Mouse (Mus musculus) erythroblast, embryonic 14.5 days (primary cell): Measurements from ENCODE around the gene 4931428F04Rik. TPM values are rescaled to one million over a fixed set of nuclear protein-coding genes. Genes with fewer than 3 reads are reported as not detected.

Experiments used
- H3K27me3 ChIP-seq: 2 replicates; pipeline ENCODE4 v1.6.1; 2012; ENCODE audit warnings: inconsistent platforms; ENCODE audit not compliant: control insufficient read depth
- H3K36me3 ChIP-seq: 2 replicates; pipeline ENCODE4 v1.6.1; 2012; ENCODE audit warnings: mild to moderate bottlenecking, inconsistent platforms; ENCODE audit not compliant: control insufficient read depth
- H3K4me1 ChIP-seq: 2 replicates; pipeline ENCODE4 v1.6.1; 2012; ENCODE audit warnings: inconsistent platforms; ENCODE audit not compliant: control insufficient read depth
- H3K4me3 ChIP-seq: replicated peaks from 2 replicates; pipeline ENCODE3; 2012; ENCODE audit warnings: moderate library complexity, mild to moderate bottlenecking, inconsistent platforms
- H3K9me3 ChIP-seq: 2 replicates; pipeline ENCODE4 v1.6.1; 2012; ENCODE audit warnings: low read length, inconsistent platforms, mixed read lengths; ENCODE audit not compliant: control insufficient read depth
- GATA1 ChIP-seq: IDR thresholded peaks from 2 replicates; pipeline ENCODE4 v1.6.1; 2012; ENCODE audit warnings: low read length, inconsistent platforms, mixed read lengths
- TAL1 ChIP-seq: IDR thresholded peaks from 3 replicates; pipeline ENCODE4 v1.6.1; 2012; ENCODE audit warnings: low read length, inconsistent platforms, mixed read lengths
- polyA plus RNA-seq: library from polyadenylated mRNA; stranded (reverse); fragments of >175 nt; gene quantifications from 2 replicates; pipeline ENCODE4 v1.2.3, GENCODE M21; 2012

Gene 4931428F04Rik
- polyA plus RNA-seq, 1 experiment: 0.09 TPM

GRCm38 (mm10) chr8:105310118-105310517 is 20.5 kb upstream of the 4931428F04Rik start:
- peaks cover 75% of the 10 kb centered on the region for H3K4me1 ChIP-seq
- peaks cover 100% of the 10 kb centered on the region for H3K36me3 ChIP-seq
- H3K4me3 ChIP-seq: no peak overlapping the region
- H3K9me3 ChIP-seq: peaks cover 3% of the 10 kb centered on the region
- no peaks in the 10 kb centered on the region for H3K27me3 ChIP-seq
- TF ChIP-seq TAL1: no peak
- no peak for TF ChIP-seq GATA1

- TF ChIP-seq GATA1: no peak
- TF ChIP-seq TAL1: no peak
- peaks cover 100% of the 10 kb centered on the region for H3K36me3 ChIP-seq
- peaks cover 75% of the 10 kb centered on the region for H3K4me1 ChIP-seq
These were observed 19.6 kb upstream of the 4931428F04Rik start for GRCm38 (mm10) chr8:105309142-105309847.

GRCm38 (mm10) chr8:105308428-105308827 is 18.8 kb upstream of the 4931428F04Rik start:
- Histone ChIP-seq H3K4me3 (no peak overlapping the region), H3K36me3 (peaks cover 100% of the 10 kb centered on the region), H3K27me3 (no peaks in the 10 kb centered on the region), H3K9me3 (peaks cover 3% of the 10 kb centered on the region), H3K4me1 (peaks cover 75% of the 10 kb centered on the region)
- TF ChIP-seq GATA1: no peak

More at GRCm38 (mm10) chr8:105309142-105309847, 19.6 kb upstream of the 4931428F04Rik start:
- H3K27me3 ChIP-seq: no peaks in the 10 kb centered on the region
- no peak overlapping the region for H3K4me3 ChIP-seq
- peaks cover 3% of the 10 kb centered on the region for H3K9me3 ChIP-seq

GRCm38 (mm10) chr8:105307670-105308069 is 18.0 kb upstream of the 4931428F04Rik start:
- TF ChIP-seq TAL1 (no peak), GATA1 (no peak)
- no peaks in the 10 kb centered on the region for H3K27me3 ChIP-seq
- no peak overlapping the region for H3K4me3 ChIP-seq
- peaks cover 3% of the 10 kb centered on the region for H3K9me3 ChIP-seq
- H3K36me3 ChIP-seq: peaks cover 100% of the 10 kb centered on the region
- peaks cover 75% of the 10 kb centered on the region for H3K4me1 ChIP-seq

- peaks cover 1% of the 10 kb centered on the region for H3K9me3 ChIP-seq
- H3K27me3 ChIP-seq: no peaks in the 10 kb centered on the region
- H3K4me1 ChIP-seq: peaks cover 73% of the 10 kb centered on the region
- no peak overlapping the region for H3K4me3 ChIP-seq
- no peak for TF ChIP-seq TAL1
- TF ChIP-seq GATA1: no peak
- peaks cover 100% of the 10 kb centered on the region for H3K36me3 ChIP-seq
These were observed 16.6 kb upstream of the 4931428F04Rik start for GRCm38 (mm10) chr8:105306146-105306691.

- no peaks in the 10 kb centered on the region for H3K9me3 ChIP-seq
- TF ChIP-seq TAL1 (no peak), GATA1 (no peak)
- H3K36me3 ChIP-seq: peaks cover 100% of the 10 kb centered on the region
- H3K4me3 ChIP-seq: peak within 1 kb of the TSS; percentile 51
- H3K4me1 ChIP-seq: peaks cover 77% of the 10 kb centered on the region
- H3K27me3 ChIP-seq: no peaks in the 10 kb centered on the region
These were observed 15.8 kb upstream of the 4931428F04Rik start, which contains the start of gene Elmo3 for GRCm38 (mm10) chr8:105305211-105306145. TSS of gene Elmo3 (plus strand) at chr8:105305601.

- no peaks in the 10 kb centered on the region for H3K9me3 ChIP-seq
- H3K4me3 ChIP-seq: peak overlapping the region; percentile 27
- H3K27me3 ChIP-seq: no peaks in the 10 kb centered on the region
- TF ChIP-seq GATA1: no peak
- TF ChIP-seq TAL1: no peak
- H3K4me1 ChIP-seq: peaks cover 80% of the 10 kb centered on the region
- H3K36me3 ChIP-seq: peaks cover 100% of the 10 kb centered on the region
These were observed 14.9 kb upstream of the 4931428F04Rik start for GRCm38 (mm10) chr8:105304325-105305210.

GRCm38 (mm10) chr8:105303874-105304273 is 14.2 kb upstream of the 4931428F04Rik start:
- Histone ChIP-seq H3K36me3 (peaks cover 100% of the 10 kb centered on the region), H3K4me1 (peaks cover 82% of the 10 kb centered on the region), H3K9me3 (no peaks in the 10 kb centered on the region), H3K27me3 (no peaks in the 10 kb centered on the region), H3K4me3 (peak overlapping the region; percentile 16)
- no peak for TF ChIP-seq GATA1
- no peak for TF ChIP-seq TAL1
